Mouse (Mus musculus) c-Kit-positive CD71-negative TER-119-negative erythroid progenitor cells, embryonic 14.5 days (primary cell): ENCODE results near the gene Polk.

Experiments
- DNase-seq: peaks from one replicate; pipeline ENCODE4 v3.0.0-alpha.2; 2013; ENCODE audit warnings: low read depth

Gene Polk

GRCm38 (mm10) chr13:96542081-96542889, at the start of gene Polk, which contains the start of gene Col4a3bp:
Gene Polk (minus strand): TSS chr13:96542579.
Gene Col4a3bp (plus strand): TSS chr13:96542618.
- peak; percentile 95 for DNase-seq

DNA sequence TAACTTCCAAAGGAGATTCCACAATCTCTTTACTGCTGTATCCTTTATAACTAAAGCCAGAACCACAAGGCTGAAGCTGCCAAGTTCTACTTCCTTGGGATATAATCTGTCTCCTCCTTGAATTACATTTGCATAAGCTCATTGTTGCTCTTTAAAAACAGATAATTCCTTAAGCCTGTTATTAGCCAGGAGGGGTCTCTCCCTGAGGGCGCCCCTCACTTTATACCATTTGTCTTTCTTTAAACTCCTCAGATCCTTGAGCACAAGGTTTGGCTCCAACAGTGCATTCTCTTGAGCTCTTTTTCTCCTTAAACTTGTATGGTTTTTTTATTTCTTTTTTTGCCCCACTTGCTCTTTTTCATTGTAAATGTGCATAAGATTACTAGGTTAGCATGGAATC, 46.3 kb upstream of the Polk start:
- DNase-seq = no peak

- DNase-seq = no peak
Measured at GRCm38 (mm10) chr13:96586540-96586939, 44.2 kb upstream of the Polk start.

DNA sequence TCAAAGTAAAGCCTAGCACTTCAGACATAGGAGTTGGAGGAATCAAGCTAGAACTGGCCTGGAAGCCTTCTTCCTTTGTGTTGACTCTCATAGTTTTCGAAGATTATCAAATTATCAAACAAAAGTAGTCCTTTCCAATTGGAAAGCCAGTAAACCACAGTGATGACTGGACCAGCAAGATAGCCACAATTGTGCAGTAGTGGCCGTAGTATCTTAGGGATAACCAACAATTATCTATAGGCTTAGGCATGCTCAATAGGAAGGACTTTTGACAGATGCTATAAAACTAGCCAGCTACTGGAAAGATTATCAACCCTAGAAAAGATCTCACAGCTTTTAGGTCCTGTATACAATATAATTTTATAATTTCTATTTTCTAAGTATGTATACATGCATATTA, 41.8 kb upstream of the Polk start:
- DNase-seq = no peak

DNA sequence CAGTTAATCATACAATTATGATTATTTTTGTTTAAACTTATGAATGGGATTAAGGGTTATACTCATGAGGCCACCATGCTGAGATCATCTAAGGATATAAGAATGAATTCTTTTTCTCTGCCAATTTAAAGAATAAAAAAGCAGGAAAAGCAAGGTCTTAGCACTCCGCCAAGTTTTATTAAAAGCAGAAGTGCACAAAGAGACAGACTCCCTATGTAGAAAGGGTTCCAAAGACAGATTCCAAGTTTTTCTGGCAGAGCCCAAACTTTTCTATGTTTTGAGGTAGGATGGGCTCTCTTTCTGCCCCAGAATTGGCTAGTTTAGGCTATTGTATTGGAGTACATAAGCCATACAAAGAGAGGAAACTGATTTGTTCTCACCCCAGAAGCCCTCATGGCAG, 37.6 kb upstream of the Polk start:
- no peak for DNase-seq

- peak; percentile 12 for DNase-seq
Measured at GRCm38 (mm10) chr13:96579104-96579503, 36.7 kb upstream of the Polk start.

DNA sequence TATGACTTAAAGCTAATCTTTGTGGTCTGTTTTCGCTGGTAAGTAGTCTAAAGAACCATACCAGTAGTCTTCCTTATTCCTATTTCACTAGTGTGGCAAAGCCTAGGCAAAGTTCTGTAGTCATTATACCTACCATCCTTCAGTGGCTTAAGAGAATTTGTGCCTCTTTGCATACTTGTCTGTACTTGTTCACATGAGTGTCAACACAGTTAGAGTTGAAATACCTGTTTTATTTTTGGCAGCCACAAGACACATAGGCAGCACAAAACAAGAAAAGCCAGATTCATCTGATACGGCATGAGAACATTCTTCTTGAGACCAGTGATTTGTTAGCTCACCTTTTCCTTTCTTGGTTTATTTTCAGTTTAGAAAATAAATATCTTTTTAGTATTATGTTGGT, 31.8 kb upstream of the Polk start:
- no peak for DNase-seq

- no peak for DNase-seq
Measured at GRCm38 (mm10) chr13:96571016-96571361, 28.6 kb upstream of the Polk start.

GRCm38 (mm10) chr13:96570313-96571015, 28.1 kb upstream of the Polk start:
- no peak for DNase-seq

- no peak for DNase-seq
Measured at GRCm38 (mm10) chr13:96567977-96568376, 25.6 kb upstream of the Polk start.

DNA sequence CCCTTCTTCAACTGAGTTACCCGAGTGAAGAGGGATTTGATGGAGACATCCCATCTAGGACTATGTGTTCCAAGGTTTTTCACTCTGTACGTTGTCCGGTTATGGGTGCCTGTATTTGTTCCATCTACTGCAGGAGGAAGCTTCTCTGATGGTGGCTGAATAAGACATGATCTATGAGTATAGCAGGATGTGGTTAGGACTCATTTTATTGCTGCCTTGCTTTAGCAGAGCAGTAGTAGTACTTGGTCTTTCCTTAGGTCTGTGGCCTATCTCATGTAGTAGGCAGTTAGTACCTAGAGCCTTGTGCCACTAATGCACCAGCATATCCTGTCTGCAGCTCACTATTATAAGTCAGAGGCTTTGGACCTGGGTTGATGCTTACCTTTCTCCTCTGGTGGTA, 12.7 kb upstream of the Polk start:
- DNase-seq = no peak

GRCm38 (mm10) chr13:96547941-96548340, 5.6 kb upstream of the Polk start:
- no peak for DNase-seq

- no peak for DNase-seq
Measured at GRCm38 (mm10) chr13:96547250-96547649, 4.9 kb upstream of the Polk start.

DNA sequence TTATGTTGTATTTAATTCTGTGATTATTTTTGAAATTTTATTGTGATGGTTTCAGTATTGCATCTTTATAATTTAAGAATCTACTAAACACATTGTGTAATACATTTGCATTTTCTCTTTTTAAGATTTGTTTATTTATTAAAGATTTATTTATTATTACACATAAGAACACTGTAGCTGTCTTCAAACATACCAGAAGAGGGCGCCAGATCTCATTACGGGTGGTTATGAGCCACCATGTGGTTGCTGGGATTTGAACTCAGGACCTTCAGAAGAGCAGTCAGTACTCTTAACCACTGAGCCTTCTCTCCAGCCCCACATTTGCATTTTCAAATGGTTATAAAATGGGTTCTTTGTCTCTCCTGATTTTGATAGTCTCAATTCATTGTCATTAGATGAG, 2.1 kb upstream of the Polk start:
- DNase-seq = no peak

- no peak for DNase-seq
Measured at GRCm38 (mm10) chr13:96542901-96543891, 817 bp upstream of the Polk start.

DNA sequence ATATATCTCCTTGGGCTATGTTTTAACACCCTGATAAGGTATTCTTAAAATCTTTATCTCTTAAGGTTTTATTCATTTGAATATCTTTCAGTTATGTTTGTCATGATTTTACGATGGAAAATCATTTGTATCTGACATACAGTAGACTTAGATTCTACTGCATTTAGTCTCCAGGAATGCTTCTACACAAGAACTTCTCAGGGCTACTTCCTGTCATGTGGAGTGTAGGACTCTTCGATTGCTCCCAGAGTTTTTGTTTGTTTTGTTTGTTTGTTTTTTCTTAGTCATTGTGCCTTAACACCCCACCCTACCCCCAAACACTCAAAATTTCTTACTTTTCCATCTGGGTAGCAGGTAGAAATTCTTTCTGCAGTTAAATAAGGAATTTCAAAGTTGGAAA, 998 bp downstream of the Polk start:
- DNase-seq = no peak

GRCm38 (mm10) chr13:96538103-96538502, 4.3 kb downstream of the Polk start:
- no peak for DNase-seq

- no peak for DNase-seq
Measured at GRCm38 (mm10) chr13:96536821-96537572, 5.4 kb downstream of the Polk start.

- DNase-seq = no peak
Measured at GRCm38 (mm10) chr13:96533742-96534141, 8.6 kb downstream of the Polk start.

GRCm38 (mm10) chr13:96532176-96532575, 10.2 kb downstream of the Polk start:
- no peak for DNase-seq

- DNase-seq = no peak
Measured at GRCm38 (mm10) chr13:96530064-96530463, 12.3 kb downstream of the Polk start.

- DNase-seq = no peak
Measured at GRCm38 (mm10) chr13:96529542-96529941, 12.8 kb downstream of the Polk start.
